Comparison of ENCODE assay signal across 12 mouse cellular contexts in the genomic region with DNA sequence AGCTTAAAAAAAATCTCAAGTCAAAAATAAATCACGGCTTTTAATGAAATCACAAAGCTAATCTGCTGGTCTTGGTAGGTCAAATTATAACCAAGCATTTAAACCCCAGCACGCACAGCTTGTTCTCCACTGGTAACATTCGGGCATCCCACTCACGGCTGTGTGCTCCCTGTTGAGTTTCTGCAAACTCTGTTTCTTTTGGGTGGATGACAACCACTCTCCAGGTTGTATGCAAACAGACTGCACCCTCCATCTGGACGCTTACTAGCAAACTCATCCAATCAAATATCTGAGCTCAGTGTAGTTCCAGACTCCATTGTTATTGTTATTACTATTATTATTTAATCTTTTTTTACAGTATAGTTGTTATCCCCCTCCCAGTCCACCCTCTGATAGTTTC.
"Had no signal": no experiment of that assay in that cellular context is flagged by ENCODE, and none has a peak within 500 bp of the region (broad histone marks: within the 10 kb centered on the region; RNA-seq: fewer than 3 reads in every experiment).

No protein-coding gene starts in this region.

- DNase-seq: kidney, adult 18-20 months; kidney, postnatal 36 days; liver; lung, adult 18-20 months; lung, postnatal 10 days; lung, postnatal 4 days; midbrain, embryonic 14.5 days; right cerebral cortex, adult 18-20 months; right cerebral cortex, postnatal 25 days; spleen, adult 18-20 months; thymus, adult 18-20 months; thymus, postnatal 36 days had no signal
